Mouse (Mus musculus) midbrain, embryonic 13.5 days (tissue): ENCODE measurements around the gene Fshr. TPM values are rescaled to one million over a fixed set of nuclear protein-coding genes. Genes with fewer than 3 reads are reported as not detected.

Experiments used
- ATAC-seq: fragments of 200-750 bp; cut with Nextera tagmentation; 2 replicates; pipeline ENCODE4 v1.8.0; 2017; ENCODE audit warnings: mild to moderate bottlenecking, moderate TSS enrichment, moderate library complexity
- H3K27ac ChIP-seq: fragments of 300-500 bp; sonication (generic); 2 replicates; pipeline ENCODE4 v1.5.1; 2015; ENCODE audit warnings: inconsistent platforms, mild to moderate bottlenecking, moderate library complexity
- H3K27me3 ChIP-seq: fragments of 300-500 bp; sonication (generic); 2 replicates; pipeline ENCODE4 v1.6.1; 2015; ENCODE audit warnings: mild to moderate bottlenecking, inconsistent platforms
- H3K36me3 ChIP-seq: fragments of 300-500 bp; sonication (generic); 2 replicates; pipeline ENCODE4 v1.6.1; 2015; ENCODE audit warnings: mild to moderate bottlenecking, inconsistent platforms
- H3K4me1 ChIP-seq: fragments of 300-500 bp; sonication (generic); replicated peaks from 2 replicates; pipeline ENCODE4 v1.6.1; 2015; ENCODE audit warnings: inconsistent platforms
- H3K4me2 ChIP-seq: fragments of 300-500 bp; sonication (generic); replicated peaks from 2 replicates; pipeline ENCODE4 v1.6.1; 2015; ENCODE audit warnings: moderate library complexity, mild to moderate bottlenecking, inconsistent platforms
- H3K4me3 ChIP-seq: fragments of 300-500 bp; sonication (generic); replicated peaks from 2 replicates; pipeline ENCODE4 v1.5.1; 2015; ENCODE audit warnings: mild to moderate bottlenecking, inconsistent platforms
- H3K9ac ChIP-seq: fragments of 300-500 bp; sonication (generic); replicated peaks from 2 replicates; pipeline ENCODE4 v1.6.1; 2015; ENCODE audit warnings: mild to moderate bottlenecking, inconsistent platforms
- H3K9me3 ChIP-seq: fragments of 300-500 bp; sonication (generic); 2 replicates; pipeline ENCODE4 v1.6.1; 2016; ENCODE audit warnings: mild to moderate bottlenecking, inconsistent platforms
- WGBS: fragments of 180-500 bp; shearing (Covaris S2); methylation state at CpG from one replicate; pipeline ENCODE4 v1.1.7; 2015; 5-methylcytosine and 5-hydroxymethylcytosine counted together
- polyA plus RNA-seq: library from polyadenylated mRNA; unstranded; fragments of >200 nt; fragmentation: Nextera tagmentation; extraction: Ambion mirVana; gene quantifications from 2 replicates; pipeline ENCODE4 v1.2.1, GENCODE M21; 2015

Gene Fshr
- polyA plus RNA-seq, 1 experiment from 2014 or later, result not detected

- Histone ChIP-seq H3K27ac (peak overlapping the region; percentile 78), H3K4me1 (peaks cover 34% of the 10 kb centered on the region), H3K27me3 (no peaks in the 10 kb centered on the region), H3K9ac (no peak overlapping the region), H3K36me3 (no peaks in the 10 kb centered on the region), H3K9me3 (peaks cover 9% of the 10 kb centered on the region; the same call in 1 of the 2 replicates), H3K4me3 (no peak overlapping the region), H3K4me2 (peak overlapping the region; percentile 23)
- WGBS, result 3% methylated on average over 4 of the region's 4 CpGs
- ATAC-seq, result peak; percentile 89
Observed at GRCm38 (mm10) chr17:88938153-88938681, 262.3 kb downstream of the Fshr start.

GRCm38 (mm10) chr17:88937341-88938152 is 262.9 kb downstream of the Fshr start:
- Histone ChIP-seq H3K9ac (no peak overlapping the region), H3K27me3 (no peaks in the 10 kb centered on the region), H3K36me3 (no peaks in the 10 kb centered on the region), H3K27ac (peak overlapping the region; percentile 78), H3K4me1 (peaks cover 34% of the 10 kb centered on the region), H3K4me3 (no peak overlapping the region), H3K9me3 (peaks cover 6% of the 10 kb centered on the region; the same call in 1 of the 2 replicates), H3K4me2 (peak overlapping the region; percentile 23)
- ATAC-seq, result peak; percentile 99
- WGBS, result 1% methylated on average over 7 of the region's 7 CpGs

GRCm38 (mm10) chr17:88936941-88937340 is 263.5 kb downstream of the Fshr start:
- peaks cover 34% of the 10 kb centered on the region for H3K4me1 ChIP-seq

More at GRCm38 (mm10) chr17:88936941-88937340, 263.5 kb downstream of the Fshr start:
- Histone ChIP-seq H3K27ac (peak overlapping the region; percentile 78), H3K9ac (no peak overlapping the region), H3K9me3 (peaks cover 3% of the 10 kb centered on the region; the same call in 1 of the 2 replicates), H3K27me3 (no peaks in the 10 kb centered on the region), H3K4me2 (no peak overlapping the region), H3K36me3 (no peaks in the 10 kb centered on the region), H3K4me3 (no peak overlapping the region)
- ATAC-seq, result no peak
- WGBS, result 19% methylated on average over 3 of the region's 3 CpGs
